Mouse (Mus musculus) heart, embryonic 15.5 days (tissue): Measurements from ENCODE around the gene S100a14. TPM values are rescaled to one million over a fixed set of nuclear protein-coding genes. Genes with fewer than 3 reads are reported as not detected.

Experiments
- ATAC-seq: fragments of 200-750 bp; cut with Nextera tagmentation; replicated peaks from 2 replicates; pipeline ENCODE4 v1.8.0; 2017; ENCODE audit warnings: low read depth, moderate TSS enrichment; ENCODE audit not compliant: insufficient number of reproducible peaks, insufficient read depth, low FRiP score
- H3K27ac ChIP-seq: fragments of 300-500 bp; sonication (generic); 2 replicates; pipeline ENCODE4 v1.5.1; 2015; ENCODE audit warnings: mild to moderate bottlenecking, inconsistent platforms
- H3K27me3 ChIP-seq: fragments of 300-500 bp; sonication (generic); 2 replicates; pipeline ENCODE4 v1.6.1; 2015; ENCODE audit warnings: inconsistent platforms
- H3K36me3 ChIP-seq: fragments of 300-500 bp; sonication (generic); 2 replicates; pipeline ENCODE4 v1.6.1; 2015; ENCODE audit warnings: mild to moderate bottlenecking, inconsistent platforms
- H3K4me1 ChIP-seq: fragments of 300-500 bp; sonication (generic); replicated peaks from 2 replicates; pipeline ENCODE4 v1.6.1; 2015; ENCODE audit warnings: inconsistent platforms
- H3K4me2 ChIP-seq: fragments of 300-500 bp; sonication (generic); 2 replicates; pipeline ENCODE4 v1.6.1; 2015; ENCODE audit warnings: inconsistent platforms, mild to moderate bottlenecking, moderate library complexity
- H3K4me3 ChIP-seq: fragments of 300-500 bp; sonication (generic); 2 replicates; pipeline ENCODE4 v1.5.1; 2015; ENCODE audit warnings: mild to moderate bottlenecking, inconsistent platforms
- H3K9ac ChIP-seq: fragments of 300-500 bp; sonication (generic); 2 replicates; pipeline ENCODE4 v1.6.1; 2015; ENCODE audit warnings: mild to moderate bottlenecking, inconsistent platforms
- H3K9me3 ChIP-seq: fragments of 300-500 bp; sonication (generic); replicated peaks from 2 replicates; pipeline ENCODE4 v1.6.1; 2016; ENCODE audit warnings: inconsistent platforms
- WGBS: fragments of 180-500 bp; shearing (Covaris S2); methylation state at CpG from one replicate; pipeline ENCODE4 v1.1.7; 2015; ENCODE audit warnings: mixed read lengths; 5-methylcytosine and 5-hydroxymethylcytosine counted together
- polyA plus RNA-seq: library from polyadenylated mRNA; unstranded; fragments of >200 nt; fragmentation: Nextera tagmentation; extraction: Ambion mirVana; gene quantifications from 2 replicates; pipeline ENCODE4 v1.2.1, GENCODE M21; 2015

The S100a14 gene
- polyA plus RNA-seq, 1 experiment from 2014 or later: 1.1 TPM

DNA sequence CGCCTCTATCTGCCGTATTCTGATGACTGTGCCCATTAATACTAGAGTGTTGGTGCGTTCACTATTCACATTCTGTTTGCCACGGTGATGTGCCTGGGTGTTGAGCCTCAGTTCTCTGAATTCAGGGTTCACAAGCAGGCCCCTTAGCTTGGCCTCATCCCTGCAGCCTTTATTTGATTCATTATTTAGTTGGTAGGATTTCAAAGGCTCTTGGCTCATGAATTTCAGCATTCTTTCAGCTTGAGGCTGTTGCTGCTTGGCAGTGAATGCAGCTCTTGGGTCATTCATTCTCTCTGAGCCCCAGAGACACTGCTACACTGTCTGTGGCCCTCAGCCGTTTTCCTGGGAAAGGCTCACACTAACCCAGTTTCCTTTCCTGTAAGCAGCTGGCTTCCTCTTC is 29.3 kb downstream of the S100a14 start:
- H3K4me1 ChIP-seq: no peaks in the 10 kb centered on the region
- H3K9ac ChIP-seq: no peak overlapping the region
- H3K27ac ChIP-seq: no peak overlapping the region
- H3K27me3 ChIP-seq: no peaks in the 10 kb centered on the region
- ATAC-seq: no peak
- H3K4me3 ChIP-seq: no peak overlapping the region
- no peaks in the 10 kb centered on the region for H3K9me3 ChIP-seq
- no peaks in the 10 kb centered on the region for H3K36me3 ChIP-seq
- 71% methylated on average over 5 of the region's 5 CpGs for WGBS
- H3K4me2 ChIP-seq: no peak overlapping the region

GRCm38 (mm10) chr3:90560008-90560628 is 33.5 kb downstream of the S100a14 start, which contains the start of gene S100a3:
Gene S100a3 (plus strand): TSS chr3:90560578.
- 79% methylated on average over 6 of the region's 6 CpGs for WGBS
- no peaks in the 10 kb centered on the region for H3K9me3 ChIP-seq
- no peak within 1 kb of the TSS for H3K4me3 ChIP-seq
- ATAC-seq: no peak
- no peaks in the 10 kb centered on the region for H3K4me1 ChIP-seq
- no peak within 1 kb of the TSS for H3K27ac ChIP-seq
- no peaks in the 10 kb centered on the region for H3K27me3 ChIP-seq
- no peak within 1 kb of the TSS for H3K4me2 ChIP-seq
- H3K36me3 ChIP-seq: no peaks in the 10 kb centered on the region
- H3K9ac ChIP-seq: no peak within 1 kb of the TSS

DNA sequence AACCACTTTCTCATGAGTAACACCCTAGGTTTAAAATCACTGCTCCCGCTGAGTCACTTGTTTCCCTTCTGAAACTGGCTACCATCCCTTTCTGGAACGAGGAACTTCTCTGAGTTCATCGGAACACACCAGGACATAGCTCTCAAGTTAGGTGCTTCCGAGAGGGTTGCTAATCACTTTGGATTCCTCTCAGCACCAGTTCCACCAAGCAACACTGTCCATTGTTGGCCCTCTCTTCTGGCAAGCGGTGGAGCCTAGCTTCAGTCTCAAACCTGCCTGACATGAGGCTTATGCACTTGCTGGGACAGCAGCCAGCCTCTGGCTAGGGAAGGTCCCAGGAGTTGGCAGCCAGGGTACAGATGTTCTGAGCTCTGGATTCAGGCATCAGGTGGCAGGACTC is 48.0 kb downstream of the S100a14 start:
- Histone ChIP-seq H3K9me3 (no peaks in the 10 kb centered on the region), H3K4me2 (no peak overlapping the region), H3K4me1 (no peaks in the 10 kb centered on the region), H3K36me3 (no peaks in the 10 kb centered on the region), H3K27me3 (no peaks in the 10 kb centered on the region), H3K27ac (no peak overlapping the region), H3K9ac (no peak overlapping the region), H3K4me3 (no peak overlapping the region)
- WGBS: 70% methylated on average over 5 of the region's 5 CpGs
- ATAC-seq: no peak

DNA sequence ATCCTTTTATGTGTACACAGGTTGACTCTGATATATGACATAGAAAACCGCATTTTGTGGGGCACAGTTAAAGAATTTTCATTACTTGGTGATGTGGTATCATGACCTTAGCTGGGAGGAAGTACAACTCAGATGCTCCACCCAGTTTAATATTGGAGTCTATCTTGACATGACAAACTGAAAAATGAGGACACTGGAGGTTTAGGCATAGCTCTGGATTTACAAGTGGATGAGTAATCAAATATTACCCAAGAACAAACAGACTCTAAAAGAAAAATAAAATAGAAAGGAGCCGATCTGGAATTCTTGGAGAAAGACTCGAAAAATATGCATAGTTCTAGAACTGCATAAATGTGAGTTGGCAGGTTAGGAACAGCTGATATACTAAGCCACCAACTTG is 48.7 kb downstream of the S100a14 start:
- no peaks in the 10 kb centered on the region for H3K27me3 ChIP-seq
- no peaks in the 10 kb centered on the region for H3K4me1 ChIP-seq
- H3K9me3 ChIP-seq: no peaks in the 10 kb centered on the region
- H3K27ac ChIP-seq: no peak overlapping the region
- WGBS: 78% methylated on average over 3 of the region's 3 CpGs
- no peak overlapping the region for H3K9ac ChIP-seq
- H3K36me3 ChIP-seq: no peaks in the 10 kb centered on the region
- no peak for ATAC-seq
- H3K4me3 ChIP-seq: no peak overlapping the region
- no peak overlapping the region for H3K4me2 ChIP-seq

DNA sequence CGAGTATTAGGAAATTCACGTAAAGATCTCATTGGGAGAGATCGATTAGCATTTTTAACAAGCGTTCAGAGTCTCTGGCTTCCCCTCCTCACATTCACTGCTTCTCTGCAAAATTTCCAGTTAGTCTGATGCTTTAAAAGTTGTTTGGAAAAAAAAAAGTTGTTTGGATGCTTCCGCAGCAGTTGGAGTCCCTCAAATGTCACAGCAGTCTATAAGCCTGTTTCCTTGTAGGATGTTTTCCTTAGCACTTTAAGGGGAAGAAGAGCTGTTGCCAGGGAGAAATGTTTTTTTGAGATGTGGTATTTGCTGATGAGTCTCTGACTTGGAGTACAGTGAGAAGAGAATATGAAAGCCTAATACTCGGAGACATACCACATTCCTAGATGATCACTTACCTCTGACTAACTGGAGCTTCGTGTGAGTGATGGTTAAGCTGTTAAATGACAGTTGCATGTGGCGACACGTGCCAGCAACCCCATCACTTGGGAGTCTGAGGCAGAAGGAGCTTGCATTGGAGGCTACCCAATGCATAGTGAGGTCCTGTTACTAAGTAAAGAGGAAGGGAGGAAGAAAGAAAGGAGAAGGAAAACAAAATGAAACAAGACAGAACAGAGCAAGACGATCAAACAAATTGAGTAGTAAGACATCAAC is 49.8 kb downstream of the S100a14 start:
- H3K36me3 ChIP-seq: no peaks in the 10 kb centered on the region
- ATAC-seq: no peak
- H3K9ac ChIP-seq: no peak overlapping the region
- H3K9me3 ChIP-seq: no peaks in the 10 kb centered on the region
- H3K4me1 ChIP-seq: no peaks in the 10 kb centered on the region
- H3K4me2 ChIP-seq: no peak overlapping the region
- H3K27ac ChIP-seq: no peak overlapping the region
- H3K4me3 ChIP-seq: no peak overlapping the region
- WGBS: 58% methylated on average over 10 of the region's 10 CpGs
- no peaks in the 10 kb centered on the region for H3K27me3 ChIP-seq

Other genes starting within 250 kb of the S100a14 start
- 7.1 and 9.5 TPM in 2 replicates for gene Gatad2b, start 233.7 kb upstream of the S100a14 start, polyA plus RNA-seq
- gene Slc27a3, start 136.9 kb upstream of the S100a14 start, polyA plus RNA-seq: 4.8 and 9.4 TPM in 2 replicates
- gene Ints3, start 93.2 kb upstream of the S100a14 start, polyA plus RNA-seq: 16.7 and 22.6 TPM in 2 replicates
- 10.1 and 12.5 TPM in 2 replicates for gene Npr1, start 61.0 kb upstream of the S100a14 start, polyA plus RNA-seq
- 97.3 and 108 TPM in 2 replicates for gene Ilf2, start 50.7 kb upstream of the S100a14 start, polyA plus RNA-seq
- gene Snapin, start 35.8 kb upstream of the S100a14 start, polyA plus RNA-seq: 71.5 and 75.1 TPM in 2 replicates
- 90.9 and 98.3 TPM in 2 replicates for gene Chtop, start 17.4 kb upstream of the S100a14 start, polyA plus RNA-seq
- gene S100a1, start 12.5 kb upstream of the S100a14 start, polyA plus RNA-seq: 247 and 315 TPM in 2 replicates
- 73.0 and 94.1 TPM in 2 replicates for gene S100a13, start 12.4 kb upstream of the S100a14 start, polyA plus RNA-seq
- gene S100a16, start 10.4 kb downstream of the S100a14 start, polyA plus RNA-seq: 89.3 and 103 TPM in 2 replicates
- 0.08 and 1.7 TPM in 2 replicates for gene S100a3, start 33.7 kb downstream of the S100a14 start, polyA plus RNA-seq
- not detected in 2 replicates for gene S100a2, start 63.4 kb downstream of the S100a14 start, polyA plus RNA-seq
- gene Gm42674, start 75.0 kb downstream of the S100a14 start, polyA plus RNA-seq: not detected in 2 replicates
- 2.8 and 7.5 TPM in 2 replicates for gene S100a4, start 76.9 kb downstream of the S100a14 start, polyA plus RNA-seq
- gene S100a5, start 81.7 kb downstream of the S100a14 start, polyA plus RNA-seq: not detected in 2 replicates
- 48.9 and 70.5 TPM in 2 replicates for gene S100a6, start 86.0 kb downstream of the S100a14 start, polyA plus RNA-seq
- gene S100a7a, start 127.2 kb downstream of the S100a14 start, polyA plus RNA-seq: 0.22 TPM in 1 of 2 replicates, not detected in the other
- 24.9 and 32.7 TPM in 2 replicates for gene S100a8, start 142.1 kb downstream of the S100a14 start, polyA plus RNA-seq
- gene S100a9, start 168.9 kb downstream of the S100a14 start, polyA plus RNA-seq: 15.5 and 16.3 TPM in 2 replicates
- gene Pglyrp4, start 200.1 kb downstream of the S100a14 start, polyA plus RNA-seq: not detected in 2 replicates